Mouse (Mus musculus): ENCODE results near the gene Chd9. TPM values are rescaled to one million over a fixed set of nuclear protein-coding genes. Genes with fewer than 3 reads are reported as not detected.
"Not testable (repeated sequence)": the region's sequence is repeated elsewhere in the genome, so short reads cannot be mapped to it uniquely, and the experiment has no call there.

The Chd9 gene
- total RNA-seq, 2 experiments from 2014 or later: 47.9 to 51.0 TPM

- no peak for DNase-seq
- intact Hi-C loops (cut with DNase I): no loop called here
Observed at GRCm38 (mm10) chr8:90897343-90897742, 69.2 kb downstream of the Chd9 start.

GRCm38 (mm10) chr8:90898578-90898977, 70.4 kb downstream of the Chd9 start:
- intact Hi-C loops (cut with DNase I): no loop called here

GRCm38 (mm10) chr8:90902002-90902401, 73.8 kb downstream of the Chd9 start:
- DNase-seq: no peak
- intact Hi-C loops (cut with DNase I): no loop called here

More at GRCm38 (mm10) chr8:90898578-90898977, 70.4 kb downstream of the Chd9 start:
- DNase-seq: no peak

DNA sequence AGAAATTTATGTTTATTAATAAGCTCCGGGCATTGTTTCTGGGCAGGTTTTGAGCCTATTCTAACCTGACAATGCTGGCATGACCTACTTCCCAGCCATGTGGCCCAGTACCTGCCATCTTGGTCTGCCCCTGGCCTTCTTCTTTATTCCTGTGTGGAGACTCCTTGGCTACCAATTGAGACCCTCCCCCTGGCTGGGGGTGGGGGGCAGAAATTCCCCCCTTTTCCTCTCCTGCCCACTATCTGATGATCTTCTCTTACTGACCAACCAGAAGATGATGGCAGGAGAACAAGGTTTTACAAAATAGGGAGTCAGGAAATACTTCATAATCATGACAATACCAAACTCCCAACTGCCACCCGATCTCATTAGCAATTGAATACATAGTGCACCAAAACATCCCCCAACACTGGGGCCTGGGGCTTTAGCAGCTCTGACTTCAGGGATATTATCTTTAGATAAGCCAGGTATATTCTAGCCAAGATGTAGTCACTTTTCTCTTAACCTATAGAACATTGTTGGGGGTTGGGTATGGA, 76.1 kb downstream of the Chd9 start:
- intact Hi-C loops (cut with DNase I): no loop called here
- no peak for DNase-seq

- intact Hi-C loops (cut with DNase I): loop anchor here (1.0 kb wide), 1 partner anchor 79 kb away; the partner anchor contains the start of gene Chd9
Observed at GRCm38 (mm10) chr8:90906922-90907321, 78.8 kb downstream of the Chd9 start.

GRCm38 (mm10) chr8:90907516-90907847, 79.3 kb downstream of the Chd9 start:
- intact Hi-C loops (cut with DNase I): loop anchor here (1.0 kb wide), 1 partner anchor 79 kb away; the partner anchor contains the start of gene Chd9
- no peak for DNase-seq

More at GRCm38 (mm10) chr8:90906922-90907321, 78.8 kb downstream of the Chd9 start:
- no peak for DNase-seq

GRCm38 (mm10) chr8:90907848-90908551, 79.8 kb downstream of the Chd9 start:
- intact Hi-C loops (cut with DNase I): loop anchor here (1.0 to 2.0 kb wide), 3 partner anchors 31 to 80 kb away; partner anchors contain the start of gene Chd9
- DNase-seq: peak; percentile 98

DNA sequence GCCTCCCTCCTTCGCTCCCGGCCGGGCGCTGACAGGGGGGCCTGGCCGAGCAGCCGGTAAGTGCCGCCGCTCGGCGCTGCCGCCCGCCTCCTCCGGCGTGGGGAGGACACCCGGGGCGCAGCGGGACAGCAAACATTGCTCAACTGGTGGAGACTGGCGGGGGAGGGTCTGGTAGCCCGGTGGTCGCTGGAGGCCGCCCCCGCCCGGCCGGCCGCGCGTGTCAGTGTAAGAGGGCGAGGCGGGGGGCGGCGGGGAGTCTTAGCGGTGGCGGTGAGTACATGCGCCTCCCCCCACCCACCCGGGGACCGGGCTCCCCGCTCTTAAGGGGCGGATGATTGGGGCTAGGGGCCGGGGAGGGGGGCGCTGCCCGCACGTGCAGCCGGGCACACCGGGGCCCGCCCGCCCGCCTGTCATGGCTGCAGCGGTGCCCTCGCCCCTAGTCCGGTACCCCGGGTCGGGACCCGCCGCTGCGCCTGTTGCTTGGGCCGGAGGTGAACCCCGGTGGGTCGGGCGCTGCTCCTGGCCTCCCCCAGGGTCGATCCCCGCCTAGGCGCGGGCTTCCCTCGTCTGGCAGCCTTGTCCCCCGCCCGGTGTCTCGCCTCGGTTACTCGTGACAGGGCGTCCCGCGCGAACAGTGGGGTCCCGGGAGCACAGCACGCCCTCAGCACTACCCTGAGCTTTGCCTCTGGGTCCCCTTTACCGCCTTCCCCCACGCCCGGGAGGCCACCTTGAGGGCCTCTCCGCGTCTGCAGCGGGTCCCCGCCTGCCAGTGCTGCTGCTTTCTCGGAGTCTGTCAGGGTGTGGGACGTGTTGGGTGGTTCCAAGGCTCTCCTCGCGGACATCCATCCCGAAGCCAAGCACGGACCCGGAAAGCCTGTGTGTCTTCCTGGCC, 80.7 kb downstream of the Chd9 start:
- intact Hi-C loops (cut with DNase I): loop anchor here (2.0 kb wide), 2 partner anchors 32 to 46 kb away; no protein-coding TSS in a partner anchor
- DNase-seq: peak; percentile 68 to 70

- intact Hi-C loops (cut with DNase I): no loop called here
- no peak for DNase-seq
Observed at GRCm38 (mm10) chr8:90923158-90923905, 95.2 kb downstream of the Chd9 start.

DNA sequence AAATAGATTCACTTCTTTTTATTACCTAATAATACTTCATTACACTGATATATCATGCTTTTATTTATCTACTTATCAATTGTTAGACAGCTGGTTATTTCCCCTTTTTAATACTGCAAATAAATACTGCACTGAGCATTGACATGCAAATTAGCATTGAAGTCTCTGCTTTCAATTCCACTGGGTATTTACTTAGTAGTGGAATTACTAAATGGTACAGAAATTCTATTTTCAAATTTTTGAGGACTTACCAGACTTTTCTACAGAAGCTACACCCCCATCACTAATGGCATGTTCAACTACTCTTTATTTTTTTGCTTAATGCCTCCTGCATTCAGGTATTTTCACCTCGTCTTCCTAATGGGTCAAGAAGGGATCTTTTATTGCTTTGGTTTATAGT, 100.3 kb downstream of the Chd9 start:
- intact Hi-C loops (cut with DNase I): no loop called here

DNA sequence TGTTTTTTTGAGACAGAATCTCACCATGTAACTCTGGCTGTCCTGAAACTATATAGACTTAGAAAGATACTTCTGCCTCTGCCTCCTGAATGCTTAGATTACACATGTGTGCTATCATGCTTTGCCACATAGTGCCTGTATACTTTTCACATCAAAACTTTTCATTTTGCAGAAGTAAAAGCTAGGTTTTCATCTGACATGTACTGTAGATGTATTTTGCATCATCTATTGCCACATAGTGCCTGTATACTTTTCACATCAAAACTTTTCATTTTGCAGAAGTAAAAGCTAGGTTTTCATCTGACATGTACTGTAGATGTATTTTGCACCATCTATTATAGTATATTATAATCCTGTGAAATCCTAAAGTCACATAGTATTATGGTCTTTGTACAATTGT, 102.0 kb downstream of the Chd9 start:
- intact Hi-C loops (cut with DNase I); DNase-seq: not testable (repeated sequence)

More for the DNA sequence above, 100.3 kb downstream of the Chd9 start:
- DNase-seq: no peak

DNA sequence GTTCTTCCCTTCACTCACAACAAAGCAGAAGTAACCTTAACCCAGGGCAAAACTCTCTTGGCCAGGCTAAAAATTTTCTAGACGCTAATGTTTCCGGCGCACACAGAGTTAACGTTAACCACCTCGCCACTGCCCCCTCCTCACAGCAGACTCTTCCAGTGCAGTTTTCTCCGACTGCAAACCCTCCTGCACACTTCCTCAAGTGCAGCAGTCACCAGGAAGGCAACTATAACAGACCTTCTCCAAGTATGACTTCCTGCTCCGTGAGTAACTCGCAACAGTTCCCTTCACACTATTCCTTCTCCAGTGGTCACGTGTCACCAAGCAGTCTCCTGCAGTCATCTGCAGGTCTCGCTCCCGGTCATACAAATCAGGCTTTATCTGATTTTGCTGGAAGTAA, 104.8 kb downstream of the Chd9 start:
- intact Hi-C loops (cut with DNase I): no loop called here
- DNase-seq: no peak

DNA sequence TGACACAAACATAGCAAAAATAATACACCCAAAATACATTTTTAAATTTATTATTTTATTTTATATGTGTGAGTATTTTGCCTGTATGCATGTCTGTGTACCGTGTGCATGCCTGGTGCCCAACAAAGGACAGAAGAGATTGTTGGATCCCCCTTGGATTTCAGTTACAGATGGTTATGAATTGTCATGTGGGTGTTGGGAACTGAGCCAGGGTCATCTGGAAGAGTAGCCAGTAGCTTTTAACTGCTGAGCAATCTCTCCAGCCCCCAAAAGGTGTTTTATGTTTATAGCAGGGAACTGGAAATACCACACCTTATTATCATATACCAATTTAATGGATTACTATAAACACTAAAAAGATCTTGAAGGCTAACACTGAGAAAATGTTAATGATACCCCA, 106.6 kb downstream of the Chd9 start:
- intact Hi-C loops (cut with DNase I): no loop called here
- DNase-seq: no peak

DNA sequence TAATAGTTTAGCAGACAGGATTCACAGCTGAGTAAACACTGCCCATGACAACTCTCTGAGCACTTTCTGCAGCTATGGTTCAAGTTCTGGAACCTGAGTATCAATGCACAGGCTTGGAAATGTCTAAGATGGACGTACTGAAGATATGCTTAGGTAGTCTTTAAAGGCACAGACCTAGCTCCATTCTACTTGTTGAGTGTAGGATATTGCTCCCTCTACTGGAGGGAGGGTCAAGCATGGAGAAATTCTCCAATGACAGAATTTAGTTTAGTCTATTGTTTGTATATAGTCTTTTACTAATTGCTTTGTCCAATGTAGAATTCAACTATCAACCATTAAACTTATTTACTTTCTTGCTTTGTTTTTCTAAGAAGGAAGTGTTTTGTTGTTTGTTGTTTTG, 108.7 kb downstream of the Chd9 start:
- DNase-seq: no peak
- intact Hi-C loops (cut with DNase I): loop anchor here (1.0 kb wide), 1 partner anchor 109 kb away; the partner anchor contains the start of gene Chd9

- intact Hi-C loops (cut with DNase I): no loop called here
- DNase-seq: no peak
Observed at GRCm38 (mm10) chr8:90938352-90938930, 110.3 kb downstream of the Chd9 start.

DNA sequence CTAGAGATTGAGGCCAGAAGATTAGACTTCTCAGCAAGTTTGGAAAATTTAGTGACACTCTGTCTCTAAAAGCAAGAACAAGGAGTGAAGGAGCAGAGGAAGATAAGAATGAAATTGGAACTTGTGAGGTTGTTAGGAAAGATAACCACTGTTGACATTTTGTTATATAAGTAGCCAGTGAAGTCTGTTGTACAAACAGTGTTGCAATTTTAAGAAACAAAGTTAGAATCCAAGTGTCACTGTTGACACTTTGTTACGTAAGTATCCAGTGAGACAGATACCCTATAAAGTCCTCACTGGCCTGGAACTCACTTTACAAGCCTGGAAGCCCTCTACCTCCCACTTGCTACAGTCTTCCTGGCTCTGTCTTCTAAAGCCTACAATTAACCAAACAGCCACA, 111.7 kb downstream of the Chd9 start:
- no peak for DNase-seq
- intact Hi-C loops (cut with DNase I): no loop called here

- intact Hi-C loops (cut with DNase I): no loop called here
- DNase-seq: no peak
Observed at GRCm38 (mm10) chr8:90943770-90944169, 115.6 kb downstream of the Chd9 start.

DNA sequence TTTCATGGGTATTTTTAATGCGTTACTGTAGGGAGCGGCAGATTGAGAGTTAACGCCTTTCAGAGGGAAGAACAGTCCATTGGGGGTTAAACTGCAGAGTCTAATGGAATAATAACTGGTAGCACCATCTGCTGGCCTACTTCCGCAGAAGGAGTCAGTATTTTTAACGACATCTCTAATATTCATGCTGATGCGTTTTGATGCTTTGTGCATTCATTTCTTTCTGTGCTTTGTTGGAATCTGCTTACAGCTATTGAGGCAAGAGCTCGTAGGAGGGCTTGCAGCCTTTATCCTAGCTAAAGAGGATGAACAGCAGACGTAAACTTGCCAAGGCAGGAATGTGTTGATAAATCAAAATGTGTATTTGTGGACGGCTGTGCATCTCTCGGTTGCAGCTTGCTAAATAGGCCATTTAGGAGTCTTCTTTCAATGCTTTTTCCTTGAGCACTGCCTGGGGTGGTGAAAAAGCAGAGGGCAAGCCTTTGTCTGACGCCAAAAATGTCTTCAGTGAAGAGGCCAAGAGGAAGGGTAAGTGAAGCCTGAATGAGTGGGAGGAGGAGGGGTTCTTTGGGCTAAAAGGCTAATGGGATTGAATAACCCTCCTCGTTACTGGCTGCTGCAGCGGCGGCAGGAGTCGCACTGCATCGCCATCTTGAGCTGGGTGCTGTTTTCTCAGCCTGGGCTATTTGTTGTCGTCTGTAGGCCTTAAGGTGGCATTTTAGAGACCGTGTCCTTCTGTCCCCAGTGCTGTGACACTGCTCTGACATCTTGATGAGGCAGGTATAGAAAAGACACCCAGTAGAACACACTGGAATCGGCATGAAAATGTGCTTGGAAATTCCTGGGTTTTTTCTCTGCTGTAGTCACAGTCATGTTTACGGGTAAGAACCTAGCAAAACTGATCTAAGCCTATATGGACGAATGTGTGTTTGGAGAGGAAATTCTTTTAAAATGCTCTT, 126.9 kb downstream of the Chd9 start:
- intact Hi-C loops (cut with DNase I): loop anchor here (1.0 to 2.0 kb wide), 2 partner anchors 46 to 127 kb away; partner anchors contain the start of gene Chd9
- DNase-seq: peak; percentile 78 to 83

- DNase-seq: no peak
- intact Hi-C loops (cut with DNase I): loop anchor here (1.0 to 2.0 kb wide), 2 partner anchors 47 to 127 kb away; partner anchors contain the start of gene Chd9
Observed at GRCm38 (mm10) chr8:90955761-90956136, 127.6 kb downstream of the Chd9 start.
